Mouse (Mus musculus): ENCODE data around the gene Dcaf5.

Dcaf5 gene

GRCm38 (mm10) chr12:80331634-80332033 is 104.8 kb downstream of the Dcaf5 start:
- no peak for DNase-seq

- no peak for DNase-seq
These were observed 105.6 kb downstream of the Dcaf5 start for GRCm38 (mm10) chr12:80330819-80331218.

- DNase-seq = no peak
These were observed 106.8 kb downstream of the Dcaf5 start for GRCm38 (mm10) chr12:80329641-80330040.

GRCm38 (mm10) chr12:80326047-80326446 is 110.4 kb downstream of the Dcaf5 start:
- DNase-seq = no peak

GRCm38 (mm10) chr12:80324785-80325131 is 111.6 kb downstream of the Dcaf5 start:
- no peak for DNase-seq

GRCm38 (mm10) chr12:80324051-80324784 is 112.2 kb downstream of the Dcaf5 start:
- DNase-seq = no peak

- DNase-seq = no peak
These were observed 112.9 kb downstream of the Dcaf5 start for GRCm38 (mm10) chr12:80323371-80324050.

GRCm38 (mm10) chr12:80322494-80322893 is 113.9 kb downstream of the Dcaf5 start:
- no peak for DNase-seq

GRCm38 (mm10) chr12:80319062-80319461 is 117.3 kb downstream of the Dcaf5 start:
- DNase-seq = no peak

- no peak for DNase-seq
These were observed 121.1 kb downstream of the Dcaf5 start for GRCm38 (mm10) chr12:80315321-80315720.

GRCm38 (mm10) chr12:80311959-80312669 is 124.3 kb downstream of the Dcaf5 start:
- no peak for DNase-seq

- no peak for DNase-seq
These were observed 128.8 kb downstream of the Dcaf5 start for GRCm38 (mm10) chr12:80307556-80307955.

GRCm38 (mm10) chr12:80304518-80304917 is 131.9 kb downstream of the Dcaf5 start:
- DNase-seq = no peak

GRCm38 (mm10) chr12:80300833-80301456 is 135.5 kb downstream of the Dcaf5 start:
- no peak for DNase-seq

GRCm38 (mm10) chr12:80298714-80299113 is 137.7 kb downstream of the Dcaf5 start:
- no peak for DNase-seq

- DNase-seq = no peak
These were observed 144.4 kb downstream of the Dcaf5 start for GRCm38 (mm10) chr12:80291895-80292435.

- DNase-seq = peak; percentile 2 to 7
These were observed 145.4 kb downstream of the Dcaf5 start for GRCm38 (mm10) chr12:80290964-80291363.

GRCm38 (mm10) chr12:80290483-80290882 is 145.9 kb downstream of the Dcaf5 start:
- no peak for DNase-seq

- DNase-seq = no peak
These were observed 146.7 kb downstream of the Dcaf5 start for GRCm38 (mm10) chr12:80289722-80290121.

- DNase-seq = no peak
These were observed 150.5 kb downstream of the Dcaf5 start for GRCm38 (mm10) chr12:80285890-80286289.

All from cerebellum, postnatal 14 days (tissue).